Mouse (Mus musculus) brain, embryonic 14.5 days (tissue): ENCODE measurements at regions not wholly inside any gene's neighbourhood (a gene's known extent, or its start where the extent isn't known, plus 50 kb on each side); places are given as distances from the start of the nearest gene placed in this dataset.

Source experiments
- CTCF ChIP-seq: fragments of 200-500 bp; IDR thresholded peaks from 2 replicates; pipeline ENCODE4 v1.5.1; 2012; ENCODE audit warnings: inconsistent platforms, mild to moderate bottlenecking, moderate library complexity, borderline replicate concordance; ENCODE audit not compliant: insufficient read depth, insufficient read length; ENCODE audit errors: extremely low read depth
- POLR2A ChIP-seq: fragments of 200-500 bp; IDR thresholded peaks from 2 replicates; pipeline ENCODE4 v1.6.1; 2012; ENCODE audit warnings: mild to moderate bottlenecking, inconsistent platforms, borderline replicate concordance; ENCODE audit not compliant: poor library complexity, insufficient read depth, insufficient read length, severe bottlenecking; ENCODE audit errors: extremely low read depth

DNA sequence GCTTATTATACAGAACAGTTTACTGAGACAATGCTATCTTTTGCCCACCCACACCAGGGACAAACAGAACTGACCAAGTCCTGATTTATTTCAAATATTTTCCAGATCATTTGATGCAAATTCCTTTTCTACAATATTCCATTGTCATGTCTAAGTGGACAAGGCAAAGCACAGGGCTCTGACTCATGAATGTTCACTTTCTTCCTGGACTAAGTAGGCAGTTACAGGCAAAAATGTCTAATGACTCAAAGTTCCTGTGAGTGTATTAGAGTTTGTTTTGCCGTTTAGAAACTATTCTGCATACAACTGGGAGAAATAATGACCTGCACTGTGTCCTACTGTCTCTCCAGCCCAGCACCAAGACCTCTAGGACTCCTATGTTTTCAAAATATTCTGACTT lies 189.8 kb upstream of the Galnt5 start:
- TF ChIP-seq CTCF (no peak), POLR2A (no peak)
